Mouse (Mus musculus) myocyte (in vitro differentiated cells): ENCODE measurements around the gene Rtp1.

Source experiments
- MAX ChIP-seq: IDR thresholded peaks from one replicate; pipeline ENCODE4 v1.6.1; 2011; ENCODE audit warnings: low read depth, mild to moderate bottlenecking, control low read depth
- POLR2A ChIP-seq: IDR thresholded peaks from one replicate; pipeline ENCODE4 v1.6.1; 2011; ENCODE audit warnings: low read depth, mild to moderate bottlenecking, control low read depth, moderate library complexity; ENCODE audit not compliant: insufficient read length
- POLR2AphosphoS2 ChIP-seq: IDR thresholded peaks from one replicate; pipeline ENCODE4 v1.6.1; 2011; ENCODE audit warnings: low read depth, control low read depth; ENCODE audit not compliant: insufficient read length
- TCF12 ChIP-seq: IDR thresholded peaks from one replicate; pipeline ENCODE4 v1.6.1; 2011; ENCODE audit warnings: mild to moderate bottlenecking, control low read depth; ENCODE audit not compliant: poor library complexity, insufficient read depth, severe bottlenecking
- USF1 ChIP-seq: IDR thresholded peaks from one replicate; pipeline ENCODE4 v1.6.1; 2011; ENCODE audit warnings: low read depth, mild to moderate bottlenecking, control low read depth, moderate library complexity

GRCm38 (mm10) chr16:23472046-23472445 lies 43.1 kb downstream of the Rtp1 start:
- TF ChIP-seq MAX (no peak), POLR2AphosphoS2 (no peak), POLR2A (no peak), TCF12 (no peak), USF1 (no peak)
